Mouse (Mus musculus) layer of hippocampus, postnatal 10 days (tissue): ENCODE measurements around the gene Ndufaf8. TPM values are rescaled to one million over a fixed set of nuclear protein-coding genes. Genes with fewer than 3 reads are reported as not detected.
A peak's percentile ranks its signal among the peaks of the same experiment; 100 is the strongest.

Experiments used
- DNase-seq, 2 experiments: peaks; one replicate each; pipeline ENCODE4 v3.0.0; 2021; ENCODE audit warnings: low spot score in 2 of 2
- microRNA-seq, 2 experiments: library from miRNA; unstranded; fragments of <30 nt; microRNA quantifications; one replicate each; pipeline ENCODE4 v1.2.0; 2021
- total RNA-seq, 2 experiments: library from RNA; stranded (reverse); gene quantifications; 2 replicates each; pipeline ENCODE4 v1.2.3; 2021

Ndufaf8 gene
- total RNA-seq, 2 experiments from 2014 or later: 36.4 to 37.3 TPM

- no peak for DNase-seq
These were observed 35.4 kb downstream of the Ndufaf8 start for GRCm38 (mm10) chr11:120134148-120134547.

GRCm38 (mm10) chr11:120134847-120135530, 36.3 kb downstream of the Ndufaf8 start:
- DNase-seq: no peak

DNA sequence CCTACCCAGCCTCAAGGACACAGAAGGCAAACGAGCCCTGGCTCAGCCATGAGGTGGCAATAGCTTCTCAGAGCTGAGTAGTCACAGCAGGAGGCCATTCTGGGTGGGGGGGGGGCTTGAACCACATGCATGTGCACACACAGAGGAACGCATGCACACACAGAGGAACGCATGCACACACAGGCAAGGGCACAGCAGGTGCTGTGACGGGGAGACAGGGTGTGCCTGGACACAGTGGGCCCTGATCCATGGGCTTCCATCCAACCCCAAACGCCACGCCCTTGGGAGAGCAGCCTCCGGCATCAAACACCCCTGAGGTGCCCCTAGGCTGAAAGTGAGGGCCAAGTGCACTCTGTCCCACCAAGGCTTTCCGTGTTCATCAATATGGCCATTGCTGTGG, 37.5 kb downstream of the Ndufaf8 start:
- no peak for DNase-seq

- peak; percentile 50 to 66 for DNase-seq
These were observed 38.3 kb downstream of the Ndufaf8 start for GRCm38 (mm10) chr11:120136796-120137624.

GRCm38 (mm10) chr11:120137625-120138004, 38.9 kb downstream of the Ndufaf8 start:
- DNase-seq: no peak

- DNase-seq: no peak
These were observed 40.6 kb downstream of the Ndufaf8 start for GRCm38 (mm10) chr11:120139309-120139731.

DNA sequence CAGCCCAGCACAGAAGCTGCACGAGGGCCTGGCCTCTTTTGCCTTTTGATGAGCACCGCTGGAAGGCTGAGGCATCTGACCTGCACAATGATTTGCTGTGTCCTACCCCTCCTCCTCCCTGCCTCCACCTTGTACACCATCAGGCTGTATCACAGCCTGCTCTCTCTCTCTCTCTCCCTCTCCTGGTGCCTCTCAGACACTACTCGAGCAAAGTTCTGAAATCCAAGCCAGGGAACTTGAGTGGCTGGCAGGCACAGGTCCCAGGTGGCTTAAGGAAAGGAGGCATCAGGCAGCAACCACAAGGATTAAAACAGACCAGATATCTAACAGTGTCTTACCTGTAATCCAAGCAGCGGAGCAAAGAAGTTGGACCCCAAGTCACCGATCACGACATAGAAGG, 41.5 kb downstream of the Ndufaf8 start:
- DNase-seq: no peak

GRCm38 (mm10) chr11:120142601-120143051, 43.9 kb downstream of the Ndufaf8 start:
- DNase-seq: peak in 1 of 2 experiments; percentile 55

- DNase-seq: no peak
These were observed 45.2 kb downstream of the Ndufaf8 start for GRCm38 (mm10) chr11:120143708-120144497.

- DNase-seq: no peak
These were observed 49.6 kb downstream of the Ndufaf8 start for GRCm38 (mm10) chr11:120148201-120148855.

GRCm38 (mm10) chr11:120149510-120150200, 50.9 kb downstream of the Ndufaf8 start:
- DNase-seq: no peak

Small RNA genes lying within 50 kb of the gene (microRNA-seq; reads per million reads assigned to microRNA genes)
- 0 to 0.22 reads per million in 2 experiments for gene Gm25948

Other genes starting within 250 kb of the Ndufaf8 start
- gene Chmp6, start 185.5 kb upstream of the Ndufaf8 start, total RNA-seq: 10 to 100 TPM; 43.0 to 44.5 TPM
- gene Baiap2, start 156.2 kb upstream of the Ndufaf8 start, total RNA-seq: 100 to 1,000 TPM in 1 of 2 experiments, 10 to 100 TPM in 1; 96.2 to 102 TPM
- gene Aatk, start 51.8 kb upstream of the Ndufaf8 start, total RNA-seq: 100 to 1,000 TPM; 136 to 148 TPM
- gene Cep131, start 12.1 kb upstream of the Ndufaf8 start, total RNA-seq: 10 to 100 TPM; 44.3 to 53.4 TPM
- gene Tepsin, start 197 bp upstream of the Ndufaf8 start, total RNA-seq: 10 to 100 TPM; 19.3 to 19.7 TPM
- gene Slc38a10, start 52.4 kb downstream of the Ndufaf8 start, total RNA-seq: 100 to 1,000 TPM; 107 to 123 TPM
- 10 to 100 TPM; 21.9 to 26.0 TPM for gene Bahcc1, start 134.0 kb downstream of the Ndufaf8 start, total RNA-seq
- gene Actg1, start 249.6 kb downstream of the Ndufaf8 start, total RNA-seq: 1,000 to 10,000 TPM; 2,523 to 2,576 TPM